Comparison of ENCODE assay signal across 24 mouse cellular contexts in the genomic region with DNA sequence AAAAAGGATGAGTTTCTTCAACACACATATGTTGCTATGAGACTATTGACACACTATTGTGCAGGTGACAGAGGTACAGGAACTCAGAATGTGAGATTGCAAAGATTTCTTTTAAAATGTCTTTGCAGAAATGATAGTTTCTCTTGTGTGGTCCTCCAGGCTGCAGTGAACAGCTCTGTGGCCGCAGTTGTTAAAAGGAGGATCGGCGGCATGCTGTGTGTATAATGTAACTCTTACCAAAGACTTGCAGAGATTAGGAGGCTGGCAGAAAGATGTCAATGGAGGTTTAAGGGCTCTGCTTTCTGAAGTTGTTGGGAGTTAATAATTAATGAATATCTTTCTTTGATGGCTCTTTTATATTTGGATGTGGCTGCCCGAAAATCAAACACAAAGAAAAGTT.
A peak's percentile ranks its signal among the peaks of the same experiment; 100 is the strongest.
DNase-seq lines count a peak whose midpoint lies in the region; ATAC-seq and TF ChIP-seq lines count a peak whose summit lies in the region.
"Had no signal": no experiment of that assay in that cellular context is flagged by ENCODE, and none has a peak within 500 bp of the region (broad histone marks: within the 10 kb centered on the region; RNA-seq: fewer than 3 reads in every experiment).

No protein-coding gene starts in this region.

- H3K9ac ChIP-seq in forebrain, embryonic 12.5 days = no peak overlapping the region
- H3K9ac ChIP-seq in forebrain, embryonic 15.5 days (replicated peaks) = no peak overlapping the region
- H3K9ac ChIP-seq in lung, embryonic 14.5 days = no peak overlapping the region
- H3K9ac ChIP-seq in midbrain, embryonic 11.5 days (ENCODE audit: low read length) = no peak overlapping the region; the same call in 1 of the 2 replicates
- H3K9ac ChIP-seq in midbrain, embryonic 16.5 days (ENCODE audit: low read depth, low read length) = no peak overlapping the region
- H3K9ac ChIP-seq in intestine, postnatal 0 days (ENCODE audit: low read depth, low read length) = no peak overlapping the region
- H3K9ac ChIP-seq: embryonic facial prominence, embryonic 13.5 days; hindbrain, embryonic 13.5 days had no signal

- no peaks in the 10 kb centered on the region for H3K9me3 ChIP-seq in forebrain, embryonic 12.5 days
- H3K9me3 ChIP-seq in forebrain, embryonic 15.5 days = no peaks in the 10 kb centered on the region
- no peaks in the 10 kb centered on the region for H3K9me3 ChIP-seq in lung, embryonic 14.5 days (ENCODE audit: low read depth, low read length)
- no peaks in the 10 kb centered on the region for H3K9me3 ChIP-seq in midbrain, embryonic 11.5 days (ENCODE audit: control insufficient read depth, low read length)
- H3K9me3 ChIP-seq in midbrain, embryonic 16.5 days (replicated peaks; ENCODE audit: control insufficient read depth, low read length, poor library complexity, severe bottlenecking) = no peaks in the 10 kb centered on the region
- no peaks in the 10 kb centered on the region for H3K9me3 ChIP-seq in intestine, postnatal 0 days (ENCODE audit: control insufficient read depth)
- H3K9me3 ChIP-seq: embryonic facial prominence, embryonic 10.5 days; embryonic facial prominence, embryonic 13.5 days; hindbrain, embryonic 13.5 days had no signal

- no peak for TF ChIP-seq CTCF in lung, embryonic 14.5 days (IDR thresholded peaks at IDR 0.05; ENCODE audit: low read depth)
- TF ChIP-seq CTCF in brain, embryonic 14.5 days (IDR thresholded peaks at IDR 0.05; ENCODE audit: borderline replicate concordance, extremely low read depth, insufficient read depth, insufficient read length) = no peak
- TF ChIP-seq CTCF in intestine, postnatal 0 days (IDR thresholded peaks at IDR 0.05; ENCODE audit: low read depth) = no peak

- no peak; the same call in 1 of the 2 replicates for ATAC-seq in forebrain, embryonic 12.5 days (ENCODE audit: low FRiP score)
- ATAC-seq in forebrain, embryonic 15.5 days (replicated peaks) = no peak
- peak; percentile 52; the same call in 1 of the 2 replicates for ATAC-seq in lung, embryonic 14.5 days (ENCODE audit: insufficient read depth)
- no peak for ATAC-seq in midbrain, embryonic 11.5 days (ENCODE audit: low FRiP score)
- ATAC-seq in midbrain, embryonic 16.5 days = no peak
- no peak for ATAC-seq in intestine, postnatal 0 days
- ATAC-seq: CD4-positive, CD25-positive, alpha-beta regulatory T cell, adult 4 months; hindbrain, postnatal 0 days; inflammation-experienced regulatory T-cells, adult 6 months had no signal

- no peak for TF ChIP-seq POLR2A in brain, embryonic 14.5 days (IDR thresholded peaks at IDR 0.05; ENCODE audit: borderline replicate concordance, extremely low read depth, insufficient read depth, insufficient read length, poor library complexity, severe bottlenecking)

- no peak overlapping the region for H3K4me2 ChIP-seq in forebrain, embryonic 12.5 days
- H3K4me2 ChIP-seq in forebrain, embryonic 15.5 days (replicated peaks) = no peak overlapping the region
- H3K4me2 ChIP-seq in lung, embryonic 14.5 days = no peak overlapping the region
- peak overlapping the region; percentile 11; the same call in 1 of the 2 replicates for H3K4me2 ChIP-seq in midbrain, embryonic 11.5 days
- no peak overlapping the region for H3K4me2 ChIP-seq in midbrain, embryonic 16.5 days (ENCODE audit: low read length)
- H3K4me2 ChIP-seq in intestine, postnatal 0 days (replicated peaks; ENCODE audit: low read depth) = no peak overlapping the region
- H3K4me2 ChIP-seq: embryonic facial prominence, embryonic 13.5 days; heart, embryonic 11.5 days; hindbrain, embryonic 13.5 days had no signal

- whole genome bisulfite sequencing in forebrain, embryonic 12.5 days = 7% methylated on average over 4 of the region's 4 CpGs
- 9% methylated on average over 4 of the region's 4 CpGs for whole genome bisulfite sequencing in forebrain, embryonic 15.5 days
- WGBS in lung, embryonic 14.5 days = 39% methylated on average over 4 of the region's 4 CpGs
- 9% methylated on average over 4 of the region's 4 CpGs for WGBS in midbrain, embryonic 11.5 days
- WGBS in midbrain, embryonic 16.5 days = 14% methylated on average over 4 of the region's 4 CpGs
- WGBS in intestine, postnatal 0 days = 30% methylated on average over 4 of the region's 4 CpGs

- peak overlapping the region; percentile 11; the same call in 1 of the 2 replicates for H3K4me3 ChIP-seq in forebrain, embryonic 12.5 days (replicated peaks)
- H3K4me3 ChIP-seq in forebrain, embryonic 15.5 days = no peak overlapping the region
- H3K4me3 ChIP-seq in lung, embryonic 14.5 days (ENCODE audit: low read depth, low read length) = no peak overlapping the region
- H3K4me3 ChIP-seq in midbrain, embryonic 11.5 days (ENCODE audit: low read depth, low read length) = peak overlapping the region; percentile 9; the same call in 1 of the 2 replicates
- no peak overlapping the region for H3K4me3 ChIP-seq in midbrain, embryonic 16.5 days (ENCODE audit: low read depth, low read length)
- H3K4me3 ChIP-seq in intestine, postnatal 0 days (ENCODE audit: low read depth, low read length) = no peak overlapping the region
- H3K4me3 ChIP-seq: embryonic facial prominence, embryonic 10.5 days; embryonic facial prominence, embryonic 13.5 days; erythroblast, embryonic 14.5 days; hindbrain, embryonic 13.5 days had no signal

- H3K27ac ChIP-seq in forebrain, embryonic 12.5 days = peak overlapping the region; percentile 27
- H3K27ac ChIP-seq in forebrain, embryonic 15.5 days (replicated peaks) = no peak overlapping the region
- no peak overlapping the region for H3K27ac ChIP-seq in lung, embryonic 14.5 days (ENCODE audit: low read depth)
- no peak overlapping the region; the same call in 1 of the 2 replicates for H3K27ac ChIP-seq in midbrain, embryonic 11.5 days (ENCODE audit: low read depth, low read length)
- H3K27ac ChIP-seq in midbrain, embryonic 16.5 days (ENCODE audit: low read length) = no peak overlapping the region
- no peak overlapping the region for H3K27ac ChIP-seq in intestine, postnatal 0 days (ENCODE audit: low read depth, low read length)
- H3K27ac ChIP-seq: embryonic facial prominence, embryonic 10.5 days; embryonic facial prominence, embryonic 13.5 days; hindbrain, embryonic 13.5 days; hindbrain, postnatal 0 days had no signal

- no peaks in the 10 kb centered on the region for H3K36me3 ChIP-seq in forebrain, embryonic 12.5 days (replicated peaks)
- no peaks in the 10 kb centered on the region for H3K36me3 ChIP-seq in forebrain, embryonic 15.5 days
- H3K36me3 ChIP-seq in lung, embryonic 14.5 days (ENCODE audit: insufficient read depth) = no peaks in the 10 kb centered on the region
- no peaks in the 10 kb centered on the region for H3K36me3 ChIP-seq in midbrain, embryonic 11.5 days (ENCODE audit: control insufficient read depth, insufficient read depth, low read length)
- H3K36me3 ChIP-seq in midbrain, embryonic 16.5 days (ENCODE audit: control insufficient read depth, insufficient read depth, low read length) = no peaks in the 10 kb centered on the region
- H3K36me3 ChIP-seq in intestine, postnatal 0 days (ENCODE audit: control insufficient read depth, insufficient read depth) = no peaks in the 10 kb centered on the region
- H3K36me3 ChIP-seq: embryonic facial prominence, embryonic 10.5 days; embryonic facial prominence, embryonic 13.5 days; hindbrain, embryonic 13.5 days had no signal

- DNase-seq in lung, embryonic 14.5 days = peak; percentile 26
- DNase-seq in lung, postnatal 36 days = no peak
- DNase-seq in midbrain, embryonic 11.5 days (ENCODE audit: low spot score, missing footprints) = peak; percentile 88
- DNase-seq in brain, embryonic 14.5 days (ENCODE audit: low read depth) = peak; percentile 57
- DNase-seq: adrenal gland, adult 2 months; adrenal gland, postnatal 14 days; cerebellum, adult 11-12 months; cerebellum, adult 8-10 months; cerebellum, postnatal 10 days; cerebellum, postnatal 36 days; embryo, embryonic 11 days; gastrocnemius, postnatal 25 days had no signal

- peaks cover 18% of the 10 kb centered on the region for H3K4me1 ChIP-seq in forebrain, embryonic 12.5 days
- no peaks in the 10 kb centered on the region for H3K4me1 ChIP-seq in forebrain, embryonic 15.5 days
- H3K4me1 ChIP-seq in lung, embryonic 14.5 days (ENCODE audit: insufficient read depth) = no peaks in the 10 kb centered on the region
- peaks cover 21% of the 10 kb centered on the region for H3K4me1 ChIP-seq in midbrain, embryonic 11.5 days (ENCODE audit: control insufficient read depth, insufficient read depth, low read length)
- H3K4me1 ChIP-seq in midbrain, embryonic 16.5 days (ENCODE audit: control insufficient read depth, insufficient read depth, low read length) = no peaks in the 10 kb centered on the region; the same call in 1 of the 2 replicates
- no peaks in the 10 kb centered on the region for H3K4me1 ChIP-seq in intestine, postnatal 0 days (replicated peaks; ENCODE audit: control insufficient read depth, insufficient read depth, low read length)
- H3K4me1 ChIP-seq: embryonic facial prominence, embryonic 13.5 days; hindbrain, embryonic 13.5 days had no signal

- H3K27me3 ChIP-seq in forebrain, embryonic 12.5 days = peaks cover 56% of the 10 kb centered on the region
- peaks cover 82% of the 10 kb centered on the region for H3K27me3 ChIP-seq in forebrain, embryonic 15.5 days
- no peaks in the 10 kb centered on the region for H3K27me3 ChIP-seq in lung, embryonic 14.5 days (ENCODE audit: insufficient read depth, low read length)
- peaks cover 63% of the 10 kb centered on the region for H3K27me3 ChIP-seq in midbrain, embryonic 11.5 days (ENCODE audit: control insufficient read depth, insufficient read depth, low read length)
- H3K27me3 ChIP-seq in midbrain, embryonic 16.5 days (ENCODE audit: control insufficient read depth, insufficient read depth, low read depth, low read length) = peaks cover 46% of the 10 kb centered on the region
- H3K27me3 ChIP-seq in intestine, postnatal 0 days (replicated peaks; ENCODE audit: control insufficient read depth, insufficient read depth, low read length) = no peaks in the 10 kb centered on the region

Comparison
In these comparisons a context has a peak if more than half of its experiments do, and no peak if none do; other contexts are left out.
1. H3K4me3 ChIP-seq: peak in forebrain, embryonic 12.5 days (single experiment) and midbrain, embryonic 11.5 days (single experiment); none in forebrain, embryonic 15.5 days (single experiment), lung, embryonic 14.5 days (single experiment), midbrain, embryonic 16.5 days (single experiment) and intestine, postnatal 0 days (single experiment).